Mouse (Mus musculus) kidney, embryonic 16.5 days (tissue): ENCODE results near the gene 4930404H24Rik. TPM values are rescaled to one million over a fixed set of nuclear protein-coding genes. Genes with fewer than 3 reads are reported as not detected.

Experiments used
- ATAC-seq: fragments of 200-750 bp; cut with Nextera tagmentation; 2 replicates; pipeline ENCODE4 v1.8.0; 2017; ENCODE audit warnings: moderate TSS enrichment; ENCODE audit not compliant: low FRiP score, low TSS enrichment
- H3K27ac ChIP-seq: fragments of 300-500 bp; sonication (generic); 2 replicates; pipeline ENCODE4 v1.5.1; 2014; ENCODE audit warnings: low read length
- H3K27me3 ChIP-seq: fragments of 300-500 bp; sonication (generic); 2 replicates; pipeline ENCODE4 v1.6.1; 2014; ENCODE audit warnings: low read length, control low read depth, mixed read lengths; ENCODE audit not compliant: insufficient read depth
- H3K36me3 ChIP-seq: fragments of 300-500 bp; sonication (generic); 2 replicates; pipeline ENCODE4 v1.6.1; 2014; ENCODE audit warnings: low read length, control low read depth, mixed read lengths; ENCODE audit not compliant: insufficient read depth
- H3K4me1 ChIP-seq: fragments of 300-500 bp; sonication (generic); 2 replicates; pipeline ENCODE4 v1.6.1; 2014; ENCODE audit warnings: low read length, control low read depth, mixed read lengths; ENCODE audit not compliant: insufficient read depth
- H3K4me2 ChIP-seq: fragments of 300-500 bp; sonication (generic); replicated peaks from 2 replicates; pipeline ENCODE4 v1.6.1; 2014; ENCODE audit warnings: low read depth, low read length
- H3K4me3 ChIP-seq: fragments of 300-500 bp; sonication (generic); 2 replicates; pipeline ENCODE4 v1.5.1; 2014; ENCODE audit warnings: mild to moderate bottlenecking, low read length
- H3K9ac ChIP-seq: fragments of 300-500 bp; sonication (generic); replicated peaks from 2 replicates; pipeline ENCODE4 v1.6.1; 2014; ENCODE audit warnings: low read length
- H3K9me3 ChIP-seq: fragments of 300-500 bp; sonication (generic); 2 replicates; pipeline ENCODE4 v1.6.1; 2016; ENCODE audit warnings: low read length, control low read depth
- WGBS: fragments of 180-500 bp; shearing (Covaris S2); extraction: QIAGEN DNeasy Blood & Tissue Kit; methylation state at CpG from one replicate; pipeline ENCODE4 v1.1.7; 2014; 5-methylcytosine and 5-hydroxymethylcytosine counted together
- polyA plus RNA-seq: library from polyadenylated mRNA; unstranded; fragments of >200 nt; fragmentation: Nextera tagmentation; extraction: Ambion mirVana; gene quantifications from 2 replicates; pipeline ENCODE4 v1.2.1, GENCODE M21; 2015

The 4930404H24Rik gene
- polyA plus RNA-seq: not detected in 2 replicates

DNA sequence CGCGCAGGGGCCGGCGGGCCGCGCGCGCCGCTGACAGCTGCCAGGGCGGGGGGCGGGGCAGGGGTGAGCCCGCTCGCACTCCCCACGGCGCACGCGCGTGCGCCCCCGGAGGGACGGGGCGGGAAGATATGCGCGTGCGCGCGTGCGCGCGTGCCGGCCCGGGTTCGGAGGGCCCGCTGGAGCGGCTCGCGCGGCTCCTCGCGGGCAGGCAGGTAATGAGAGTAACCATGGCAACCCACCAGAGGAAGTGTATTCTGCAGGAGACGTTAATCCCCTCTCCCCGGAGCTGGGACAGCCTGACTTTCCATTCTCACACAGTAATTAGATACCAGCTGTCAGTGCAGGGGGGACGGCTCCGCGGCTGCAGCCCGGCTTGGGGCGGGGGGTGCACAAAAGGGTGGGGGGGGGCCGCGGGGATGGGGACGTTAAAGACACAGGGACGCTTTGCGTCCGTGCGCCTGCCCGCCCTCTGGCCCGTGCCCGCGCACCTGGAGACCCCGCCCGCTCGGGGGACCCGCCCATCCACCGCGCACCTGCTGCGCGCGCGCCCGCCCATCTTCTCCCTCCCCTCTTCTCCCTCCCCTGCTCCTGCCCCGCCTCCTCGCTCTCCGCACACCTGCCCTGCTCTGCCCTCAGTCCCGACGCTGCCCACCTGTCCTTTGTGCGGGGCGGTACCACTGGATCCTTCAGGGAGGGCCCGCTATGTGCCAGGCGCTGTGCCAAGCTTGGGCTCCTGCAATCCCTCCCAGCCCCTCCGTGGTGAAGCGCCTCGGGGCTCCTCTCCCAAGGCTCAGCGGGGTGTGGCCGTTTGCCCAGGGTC, at the start of gene 4930404H24Rik:
Gene 4930404H24Rik (plus strand): TSS at position 218 of the 820 bp plus-strand sequence.
- Histone ChIP-seq H3K4me3 (peak within 1 kb of the TSS; percentile 66), H3K9ac (peak within 1 kb of the TSS; percentile 72), H3K27ac (peak within 1 kb of the TSS; percentile 54), H3K4me2 (peak within 1 kb of the TSS; percentile 99), H3K9me3 (no peaks in the 10 kb centered on the region), H3K36me3 (no peaks in the 10 kb centered on the region), H3K4me1 (peaks cover 48% of the 10 kb centered on the region), H3K27me3 (no peaks in the 10 kb centered on the region)
- under 1% methylated on average over 78 of the region's 83 CpGs for WGBS
- ATAC-seq: peak; percentile 50

DNA sequence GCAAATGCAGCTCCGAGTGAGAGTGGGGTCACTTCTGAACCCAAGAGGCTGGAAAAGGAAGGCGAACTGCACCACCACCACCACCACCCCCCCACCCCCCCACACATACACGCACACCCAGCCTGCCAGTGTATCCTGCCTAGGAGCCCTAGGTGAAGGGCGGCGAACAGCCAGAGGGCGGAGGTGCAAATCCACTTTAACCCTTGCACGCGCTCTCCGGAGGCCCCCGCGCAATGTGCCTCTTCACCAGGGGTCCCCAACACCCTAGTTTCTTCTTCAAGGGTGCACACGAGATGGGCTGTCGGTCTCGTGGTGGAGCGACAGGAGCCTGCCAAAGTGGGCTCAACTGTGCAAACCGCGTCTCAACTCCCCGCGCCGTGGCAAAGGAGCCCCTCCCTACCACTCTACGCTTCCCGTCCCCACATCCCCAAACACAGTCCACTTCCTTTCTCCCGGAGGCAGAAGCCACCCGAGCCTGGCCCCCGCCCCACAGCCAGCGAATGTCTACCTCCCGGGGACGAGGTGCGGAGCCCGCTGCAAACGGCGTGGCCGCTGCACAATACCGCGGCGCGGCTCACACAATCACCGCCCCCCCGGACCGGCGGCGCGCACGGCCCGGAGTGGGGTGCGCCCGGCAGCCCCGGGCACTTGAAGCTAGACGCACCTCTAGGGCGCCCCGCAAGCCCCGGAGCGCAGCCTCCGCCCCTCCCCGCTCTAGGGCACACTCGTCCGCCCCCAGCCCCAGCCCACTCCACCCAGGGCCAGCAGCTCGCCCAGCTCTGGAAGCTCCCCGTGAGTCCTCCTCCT, 49.0 kb upstream of the 4930404H24Rik start:
- H3K4me2 ChIP-seq: peak overlapping the region; percentile 99
- H3K27ac ChIP-seq: peak overlapping the region; percentile 90
- H3K9me3 ChIP-seq: no peaks in the 10 kb centered on the region
- peak overlapping the region; percentile 94 for H3K4me3 ChIP-seq
- peak overlapping the region; percentile 92 for H3K9ac ChIP-seq
- under 1% methylated on average over 47 of the region's 59 CpGs for WGBS
- no peaks in the 10 kb centered on the region for H3K27me3 ChIP-seq
- H3K36me3 ChIP-seq: no peaks in the 10 kb centered on the region
- peaks cover 51% of the 10 kb centered on the region for H3K4me1 ChIP-seq
- peak; percentile 46 for ATAC-seq

DNA sequence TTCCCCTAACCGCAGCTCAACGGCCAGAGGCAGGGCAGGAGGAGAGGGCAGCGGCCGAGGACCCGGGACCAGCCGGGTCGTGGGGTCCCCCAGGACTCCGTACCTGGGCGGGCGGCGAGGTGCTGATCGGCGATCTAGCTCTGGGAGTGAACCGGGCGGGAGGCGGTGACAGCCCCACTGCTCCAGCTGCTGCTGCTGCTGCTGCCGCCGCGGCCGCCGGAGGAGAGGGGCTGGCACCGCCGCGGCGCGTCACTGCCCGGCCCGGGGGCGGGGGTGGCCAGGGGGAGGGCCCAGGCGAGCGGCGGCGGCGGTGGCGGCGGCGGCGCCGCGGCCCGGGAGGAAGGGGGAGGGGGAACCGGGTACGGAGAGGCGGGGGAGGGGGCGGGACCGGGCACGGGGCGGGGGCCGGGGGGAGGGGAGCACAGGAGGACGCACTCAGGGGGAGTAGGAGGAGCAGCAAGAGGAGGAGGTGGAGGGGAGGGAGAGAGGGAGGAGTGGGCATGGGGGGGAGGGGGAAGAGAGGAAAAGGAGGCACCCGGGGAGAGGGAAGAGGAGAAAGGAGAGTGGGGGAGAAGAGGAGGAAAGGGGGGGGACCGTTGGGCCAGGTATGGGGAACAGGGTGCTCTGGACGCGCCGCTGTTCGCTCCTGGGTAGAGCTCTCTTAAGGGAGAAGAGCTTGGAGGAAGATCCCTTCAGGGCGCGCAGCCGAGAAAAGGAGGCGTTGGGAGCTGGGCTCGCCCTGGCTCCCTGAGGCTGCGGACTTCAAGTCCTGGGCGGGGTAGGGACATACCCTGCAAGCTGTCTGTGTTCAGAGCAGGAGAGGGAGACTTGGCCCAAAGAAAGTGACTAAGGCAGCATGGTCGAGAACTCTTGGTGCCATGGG, 48.1 kb upstream of the 4930404H24Rik start:
- ATAC-seq: peak; percentile 53
- H3K27me3 ChIP-seq: no peaks in the 10 kb centered on the region
- peak overlapping the region; percentile 94 for H3K4me3 ChIP-seq
- H3K4me2 ChIP-seq: peak overlapping the region; percentile 99
- no peaks in the 10 kb centered on the region for H3K36me3 ChIP-seq
- no peaks in the 10 kb centered on the region for H3K9me3 ChIP-seq
- peaks cover 45% of the 10 kb centered on the region for H3K4me1 ChIP-seq
- peak overlapping the region; percentile 90 for H3K27ac ChIP-seq
- peak overlapping the region; percentile 92 for H3K9ac ChIP-seq
- WGBS: under 1% methylated on average over 32 of the region's 64 CpGs

DNA sequence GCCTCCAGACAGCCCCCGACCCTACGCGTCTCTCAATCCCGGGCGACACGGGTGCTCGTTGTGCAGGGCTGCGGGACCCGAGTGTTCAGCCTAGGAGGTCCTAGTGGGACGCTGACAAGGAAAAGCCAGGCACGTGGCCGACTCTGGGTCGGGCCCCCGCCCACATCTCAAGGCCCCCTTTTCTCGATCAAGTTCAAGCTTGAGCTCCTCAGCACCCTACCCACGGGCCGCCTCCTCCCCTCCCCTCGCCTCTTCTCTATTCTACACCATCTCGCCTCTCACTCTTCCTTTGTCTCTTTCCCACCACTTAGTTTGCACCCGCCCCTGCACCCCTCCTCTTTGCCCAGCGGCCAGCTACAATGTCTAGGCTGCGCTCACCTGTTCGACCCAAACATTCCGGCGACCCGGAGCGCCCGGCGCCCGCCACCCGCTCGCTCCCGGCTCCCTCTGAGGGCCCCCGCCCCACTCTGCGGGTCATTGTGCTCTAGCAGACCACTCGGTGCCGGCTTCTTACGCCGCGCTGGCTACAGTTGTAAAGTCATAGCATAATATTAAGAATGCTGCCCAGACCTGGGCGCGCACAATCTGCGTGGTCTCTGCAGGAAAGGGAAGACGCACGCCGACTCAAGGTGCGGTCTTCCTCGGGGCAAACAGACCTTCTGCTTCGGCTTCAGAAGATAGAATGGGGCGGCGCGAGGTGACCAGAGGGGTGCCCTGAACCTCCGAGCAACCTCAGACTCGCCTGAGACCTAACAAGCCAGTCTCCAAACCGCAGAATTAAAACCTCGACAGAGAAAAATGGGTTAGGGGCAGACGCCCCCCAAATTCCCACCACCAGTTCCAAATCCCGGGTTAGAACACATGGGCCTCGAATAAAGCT, 47.2 kb upstream of the 4930404H24Rik start:
- Histone ChIP-seq H3K4me1 (peaks cover 40% of the 10 kb centered on the region), H3K27me3 (no peaks in the 10 kb centered on the region), H3K4me2 (peak overlapping the region; percentile 99), H3K9me3 (no peaks in the 10 kb centered on the region), H3K27ac (peak overlapping the region; percentile 90), H3K4me3 (peak overlapping the region; percentile 94), H3K36me3 (no peaks in the 10 kb centered on the region), H3K9ac (peak overlapping the region; percentile 92)
- ATAC-seq: peak; percentile 41
- under 1% methylated on average over 59 of the region's 59 CpGs for WGBS

DNA sequence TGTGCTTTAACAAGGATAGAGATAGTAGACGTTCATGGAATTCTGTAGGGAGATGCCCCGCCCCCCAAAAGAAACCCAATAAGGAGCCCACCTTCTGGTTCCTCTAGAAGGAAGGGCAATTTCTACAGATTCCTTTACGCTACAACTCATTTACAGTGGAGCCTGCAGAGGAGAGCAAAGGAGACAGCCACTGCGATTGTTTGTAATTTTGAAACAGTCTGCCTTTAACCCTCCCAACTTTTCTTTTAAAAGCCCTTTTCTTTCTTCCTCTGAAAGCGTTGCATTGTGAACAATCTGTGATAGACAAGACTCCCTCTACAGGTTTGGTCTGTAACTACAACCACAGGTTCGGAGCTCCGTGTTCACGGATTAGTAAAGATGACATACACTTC, 46.6 kb upstream of the 4930404H24Rik start:
- H3K4me1 ChIP-seq: peaks cover 34% of the 10 kb centered on the region
- peak overlapping the region; percentile 99 for H3K4me2 ChIP-seq
- no peak for ATAC-seq
- H3K4me3 ChIP-seq: peak overlapping the region; percentile 94
- H3K36me3 ChIP-seq: no peaks in the 10 kb centered on the region
- H3K9me3 ChIP-seq: no peaks in the 10 kb centered on the region
- no peaks in the 10 kb centered on the region for H3K27me3 ChIP-seq
- H3K27ac ChIP-seq: peak overlapping the region; percentile 90
- under 1% methylated on average over 8 of the region's 8 CpGs for WGBS
- H3K9ac ChIP-seq: peak overlapping the region; percentile 92

DNA sequence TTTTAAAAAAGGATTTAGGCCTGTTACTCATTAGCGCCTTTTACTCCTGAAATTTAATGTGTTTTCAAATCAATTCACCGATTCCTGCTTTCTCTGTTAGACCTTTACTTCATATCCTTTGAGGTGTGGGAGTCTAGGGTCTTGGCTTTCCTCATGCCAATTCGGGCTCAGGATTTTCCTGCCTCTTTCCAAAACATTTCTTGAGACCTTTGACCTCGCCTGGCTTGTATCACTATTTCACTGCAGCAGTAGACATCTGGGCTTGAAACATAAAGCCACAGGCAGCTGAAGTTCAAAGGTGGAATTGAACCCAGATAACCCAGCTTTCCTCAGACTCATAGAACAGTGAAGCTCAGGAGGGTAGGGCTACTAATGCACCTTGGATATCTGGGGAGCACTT, 46.1 kb upstream of the 4930404H24Rik start:
- no peak overlapping the region for H3K9ac ChIP-seq
- H3K4me3 ChIP-seq: no peak overlapping the region
- no peaks in the 10 kb centered on the region for H3K27me3 ChIP-seq
- no peak for ATAC-seq
- WGBS: 7% methylated on average over 4 of the region's 4 CpGs
- H3K36me3 ChIP-seq: no peaks in the 10 kb centered on the region
- H3K27ac ChIP-seq: no peak overlapping the region
- peak overlapping the region; percentile 99; the same call in 1 of the 2 replicates for H3K4me2 ChIP-seq
- H3K9me3 ChIP-seq: no peaks in the 10 kb centered on the region
- peaks cover 29% of the 10 kb centered on the region for H3K4me1 ChIP-seq

DNA sequence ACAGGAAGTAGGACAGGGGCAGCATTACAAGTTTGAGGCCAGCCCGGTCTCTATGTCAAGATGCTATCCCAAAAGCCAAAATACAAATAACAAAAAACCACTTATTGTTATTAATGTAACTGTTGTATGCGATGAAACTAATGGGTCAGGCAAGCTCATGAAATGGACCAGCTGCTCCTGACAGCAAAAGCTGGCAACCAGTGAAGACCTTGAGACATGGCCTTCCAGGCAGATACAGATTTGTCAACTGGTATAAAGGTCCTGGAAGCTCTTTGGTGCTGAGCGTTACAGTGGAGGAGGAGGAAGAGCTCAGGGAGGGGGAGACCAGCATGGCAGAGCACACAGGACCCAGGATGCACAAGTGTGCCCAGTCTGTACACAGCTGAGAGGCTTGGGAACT, 44.9 kb upstream of the 4930404H24Rik start:
- Histone ChIP-seq H3K9ac (no peak overlapping the region), H3K27ac (no peak overlapping the region), H3K4me2 (no peak overlapping the region), H3K36me3 (no peaks in the 10 kb centered on the region), H3K4me3 (no peak overlapping the region), H3K27me3 (no peaks in the 10 kb centered on the region), H3K4me1 (peaks cover 16% of the 10 kb centered on the region), H3K9me3 (no peaks in the 10 kb centered on the region)
- no peak for ATAC-seq
- WGBS: 78% methylated on average over 3 of the region's 3 CpGs

DNA sequence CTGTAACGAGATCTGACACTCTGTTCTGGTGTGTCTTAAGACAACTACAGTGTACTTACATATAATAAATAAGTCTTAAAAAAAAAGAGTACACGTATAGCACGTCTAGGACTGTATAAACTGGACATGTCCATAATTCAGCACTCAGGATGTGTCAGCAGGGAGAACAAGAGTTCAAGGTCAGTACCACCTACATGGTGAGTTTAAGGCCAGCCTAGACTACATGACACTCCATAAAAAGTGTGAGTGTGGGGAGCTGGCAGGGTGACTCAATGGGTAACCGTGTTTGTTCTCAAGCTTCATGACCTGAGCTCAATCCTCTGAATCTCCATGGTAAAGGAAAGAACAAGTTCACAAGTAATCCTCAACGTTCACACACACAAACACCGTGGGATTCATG, 44.1 kb upstream of the 4930404H24Rik start:
- ATAC-seq: no peak
- H3K4me3 ChIP-seq: no peak overlapping the region
- no peaks in the 10 kb centered on the region for H3K27me3 ChIP-seq
- 79% methylated on average over 6 of the region's 6 CpGs for WGBS
- H3K9me3 ChIP-seq: no peaks in the 10 kb centered on the region
- H3K4me1 ChIP-seq: peaks cover 8% of the 10 kb centered on the region
- no peak overlapping the region for H3K4me2 ChIP-seq
- no peaks in the 10 kb centered on the region for H3K36me3 ChIP-seq
- H3K27ac ChIP-seq: no peak overlapping the region
- no peak overlapping the region for H3K9ac ChIP-seq
